7 mouse cellular contexts compared by ENCODE assay signal in the genomic region with DNA sequence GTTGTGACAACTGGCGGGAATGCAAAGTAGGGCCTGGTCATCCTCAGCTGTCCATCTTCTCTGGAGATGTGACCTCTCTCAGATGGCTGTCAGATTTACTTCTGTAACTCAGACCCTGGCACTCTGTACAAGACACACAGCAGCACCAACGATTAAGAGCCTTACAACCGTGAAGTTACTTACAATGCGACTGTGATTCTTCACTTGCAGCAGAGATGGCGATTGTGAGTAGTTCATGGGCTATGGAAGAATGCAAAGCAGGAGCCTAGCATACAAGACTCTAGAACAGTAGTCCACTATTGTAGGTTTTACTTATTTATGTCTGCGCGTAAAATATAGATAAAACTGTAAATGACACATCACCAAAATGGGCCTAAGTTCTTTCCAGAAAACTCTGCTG. TPM values are rescaled to one million over a fixed set of nuclear protein-coding genes. Genes with fewer than 3 reads are reported as not detected.
DNase-seq lines count a peak whose midpoint lies in the region; ATAC-seq and TF ChIP-seq lines count a peak whose summit lies in the region.

No protein-coding gene starts in this region.

- peak overlapping the region; percentile 69 for H3K9ac ChIP-seq in lung, embryonic 14.5 days
- H3K9ac ChIP-seq in limb, embryonic 11.5 days (ENCODE audit: low read length) = no peak overlapping the region

- no peak for TF ChIP-seq CTCF in lung, embryonic 14.5 days (IDR thresholded peaks at IDR 0.05; ENCODE audit: low read depth)
- no peak for TF ChIP-seq CTCF in olfactory bulb, adult 2 months (IDR thresholded peaks at IDR 0.05; ENCODE audit: insufficient read depth, low read depth, low read length)

- no peak for DNase-seq in lung, embryonic 14.5 days
- DNase-seq in lung, postnatal 25 days (ENCODE audit: low spot score) = no peak
- DNase-seq in forebrain, embryonic 10.5 days (ENCODE audit: extremely low spot score, low spot score) = no peak
- DNase-seq in limb, embryonic 11.5 days (ENCODE audit: low spot score) = no peak
- no peak for DNase-seq in frontal cortex, adult 2 months (ENCODE audit: extremely low spot score in 1 of 2, low spot score in 1 of 2)
- no peak for DNase-seq in frontal cortex, postnatal 10 days (ENCODE audit: low spot score in 2 of 2)

- WGBS in lung, embryonic 14.5 days = 15% methylated on average over 7 of the region's 7 CpGs
- WGBS in forebrain, embryonic 10.5 days = 28% methylated on average over 7 of the region's 7 CpGs
- WGBS in limb, embryonic 11.5 days = 30% methylated on average over 7 of the region's 7 CpGs
- 18% methylated on average over 7 of the region's 7 CpGs for WGBS in olfactory bulb, adult 2 months

- H3K27me3 ChIP-seq in lung, embryonic 14.5 days (ENCODE audit: insufficient read depth, low read length) = no peaks in the 10 kb centered on the region
- no peaks in the 10 kb centered on the region for H3K27me3 ChIP-seq in forebrain, embryonic 10.5 days (ENCODE audit: poor library complexity, severe bottlenecking)
- no peaks in the 10 kb centered on the region for H3K27me3 ChIP-seq in limb, embryonic 11.5 days (ENCODE audit: control insufficient read depth, insufficient read depth, low read length)

- H3K9me3 ChIP-seq in lung, embryonic 14.5 days (ENCODE audit: low read depth, low read length) = no peaks in the 10 kb centered on the region
- H3K9me3 ChIP-seq in forebrain, embryonic 10.5 days = no peaks in the 10 kb centered on the region
- H3K9me3 ChIP-seq in limb, embryonic 11.5 days (ENCODE audit: control insufficient read depth, low read length) = no peaks in the 10 kb centered on the region

- no peak for TF ChIP-seq POLR2A in olfactory bulb, adult 2 months (IDR thresholded peaks at IDR 0.05; ENCODE audit: insufficient read depth, low read depth, low read length)

- H3K27ac ChIP-seq in lung, embryonic 14.5 days (ENCODE audit: low read depth) = no peak overlapping the region
- H3K27ac ChIP-seq in forebrain, embryonic 10.5 days = peak overlapping the region; percentile 86; the same call in 1 of the 2 replicates
- H3K27ac ChIP-seq in limb, embryonic 11.5 days (replicated peaks; ENCODE audit: low read depth, low read length) = no peak overlapping the region
- no peak overlapping the region for H3K27ac ChIP-seq in olfactory bulb, adult 2 months (ENCODE audit: insufficient read depth, low read depth, low read length)

- H3K36me3 ChIP-seq in lung, embryonic 14.5 days (ENCODE audit: insufficient read depth) = no peaks in the 10 kb centered on the region
- H3K36me3 ChIP-seq in forebrain, embryonic 10.5 days (replicated peaks) = no peaks in the 10 kb centered on the region
- no peaks in the 10 kb centered on the region; the same call in 1 of the 2 replicates for H3K36me3 ChIP-seq in limb, embryonic 11.5 days (ENCODE audit: control insufficient read depth, insufficient read depth, low read length)

- H3K4me1 ChIP-seq in lung, embryonic 14.5 days (ENCODE audit: insufficient read depth) = peaks cover 6% of the 10 kb centered on the region; the same call in 1 of the 2 replicates
- peaks cover 16% of the 10 kb centered on the region for H3K4me1 ChIP-seq in forebrain, embryonic 10.5 days
- H3K4me1 ChIP-seq in limb, embryonic 11.5 days (ENCODE audit: control insufficient read depth, insufficient read depth, low read length) = no peaks in the 10 kb centered on the region
- H3K4me1 ChIP-seq in olfactory bulb, adult 2 months (ENCODE audit: control insufficient read depth, insufficient read depth, low read length) = peaks cover 5% of the 10 kb centered on the region; the same call in 1 of the 2 replicates

- H3K4me2 ChIP-seq in lung, embryonic 14.5 days = peak overlapping the region; percentile 77
- H3K4me2 ChIP-seq in limb, embryonic 11.5 days (ENCODE audit: low read depth, severe bottlenecking) = peak overlapping the region; percentile 60

- peak; percentile 25; the same call in 1 of the 2 replicates for ATAC-seq in lung, embryonic 14.5 days (ENCODE audit: insufficient read depth)
- ATAC-seq in limb, embryonic 11.5 days (ENCODE audit: insufficient number of reproducible peaks, low FRiP score, low TSS enrichment, low read depth) = no peak

- peak overlapping the region; percentile 80 for H3K4me3 ChIP-seq in lung, embryonic 14.5 days (ENCODE audit: low read depth, low read length)
- H3K4me3 ChIP-seq in forebrain, embryonic 10.5 days = peak overlapping the region; percentile 96
- H3K4me3 ChIP-seq in limb, embryonic 11.5 days (ENCODE audit: low read depth, low read length) = peak overlapping the region; percentile 75
- H3K4me3 ChIP-seq in olfactory bulb, adult 2 months (ENCODE audit: insufficient read depth, low read depth, low read length) = peak overlapping the region; percentile 93

RNA-seq across cellular contexts. Expression of a gene that starts 12.8 kb away (rescaled TPM):
- polyA plus RNA-seq in lung, embryonic 14.5 days (2014; fragmentation: Nextera tagmentation; extraction: Ambion mirVana) = 143 and 152 TPM in 2 replicates
- polyA plus RNA-seq in forebrain, embryonic 10.5 days (2016; fragmentation: Nextera tagmentation; extraction: Ambion mirVana) = 104 and 109 TPM in 2 replicates
- polyA plus RNA-seq in limb, embryonic 11.5 days (2014; fragmentation: Nextera tagmentation; extraction: Ambion mirVana) = 96.6 and 101 TPM in 2 replicates
- not detected in 2 replicates for polyA plus RNA-seq in olfactory bulb, adult 2 months (2012; ENCODE audit: insufficient read depth, insufficient read length, low replicate concordance, missing spikeins)
- polyA plus RNA-seq in frontal cortex, adult 2 months (2012; rRNA removed) = 80.3 and 80.9 TPM in 2 replicates

RNA-seq across cellular contexts. Expression of a gene that starts 39.6 kb away (rescaled TPM):
- 5.6 and 6.3 TPM in 2 replicates for polyA plus RNA-seq in lung, embryonic 14.5 days (2014; fragmentation: Nextera tagmentation; extraction: Ambion mirVana)
- polyA plus RNA-seq in forebrain, embryonic 10.5 days (2016; fragmentation: Nextera tagmentation; extraction: Ambion mirVana) = 1.7 and 2.5 TPM in 2 replicates
- 1.9 and 2.5 TPM in 2 replicates for polyA plus RNA-seq in limb, embryonic 11.5 days (2014; fragmentation: Nextera tagmentation; extraction: Ambion mirVana)
- not detected in 2 replicates for polyA plus RNA-seq in olfactory bulb, adult 2 months (2012; ENCODE audit: insufficient read depth, insufficient read length, low replicate concordance, missing spikeins)
- polyA plus RNA-seq in frontal cortex, adult 2 months (2012; rRNA removed) = 16.4 and 17.6 TPM in 2 replicates
